Mouse (Mus musculus) heart, postnatal 0 days (tissue): ENCODE data around the gene Ube2s.

Source experiments
- CTCF ChIP-seq: IDR thresholded peaks from 2 replicates; pipeline ENCODE4 v1.5.1; 2016; ENCODE audit warnings: antibody characterized with exemption, control low read depth, low read depth
- EP300 ChIP-seq: IDR thresholded peaks from 2 replicates; pipeline ENCODE4 v1.6.1; 2016; ENCODE audit warnings: antibody characterized with exemption, low read depth

GRCm38 (mm10) chr7:4776131-4776530 lies 36.3 kb downstream of the Ube2s start:
- TF ChIP-seq CTCF (no peak), EP300 (no peak)
